Mouse (Mus musculus): ENCODE data around the gene Cyb561d2. TPM values are rescaled to one million over a fixed set of nuclear protein-coding genes. Genes with fewer than 3 reads are reported as not detected.
A peak's percentile ranks its signal among the peaks of the same experiment; 100 is the strongest.

Gene Cyb561d2
- total RNA-seq, 2 experiments from 2014 or later = 4.6 to 5.9 TPM

GRCm38 (mm10) chr9:107551117-107551889, 9.3 kb upstream of the Cyb561d2 start, which contains the start of gene Rassf1:
TSS of gene Rassf1 (plus strand) at chr9:107551555.
- peak; percentile 64 to 72 for DNase-seq (ENCODE audit: low spot score in 2 of 2)

- no peak for DNase-seq (ENCODE audit: low spot score in 2 of 2)
Observed at GRCm38 (mm10) chr9:107550491-107551116, 8.6 kb upstream of the Cyb561d2 start.

GRCm38 (mm10) chr9:107549297-107550074, 7.5 kb upstream of the Cyb561d2 start:
- no peak for DNase-seq (ENCODE audit: low spot score in 2 of 2)

- no peak for DNase-seq (ENCODE audit: low spot score in 2 of 2)
Observed at GRCm38 (mm10) chr9:107548820-107549219, 6.8 kb upstream of the Cyb561d2 start.

- no peak for DNase-seq (ENCODE audit: low spot score in 2 of 2)
Observed at GRCm38 (mm10) chr9:107547957-107548356, 6.0 kb upstream of the Cyb561d2 start.

- peak; percentile 72 to 91 for DNase-seq (ENCODE audit: low spot score in 2 of 2)
Observed at GRCm38 (mm10) chr9:107547026-107547425, 5.0 kb upstream of the Cyb561d2 start, which contains the start of gene Zmynd10. TSS of gene Zmynd10 (plus strand) at chr9:107547298.

GRCm38 (mm10) chr9:107545602-107546001, 3.6 kb upstream of the Cyb561d2 start:
- DNase-seq (ENCODE audit: low spot score in 2 of 2) = peak; percentile 68 to 78

GRCm38 (mm10) chr9:107545199-107545598, 3.2 kb upstream of the Cyb561d2 start:
- no peak for DNase-seq (ENCODE audit: low spot score in 2 of 2)

- no peak for DNase-seq (ENCODE audit: low spot score in 2 of 2)
Observed at GRCm38 (mm10) chr9:107544729-107545128, 2.7 kb upstream of the Cyb561d2 start.

- DNase-seq (ENCODE audit: low spot score in 2 of 2) = no peak
Observed at GRCm38 (mm10) chr9:107544196-107544700, 2.3 kb upstream of the Cyb561d2 start.

- DNase-seq (ENCODE audit: low spot score in 2 of 2) = no peak
Observed at GRCm38 (mm10) chr9:107543299-107543698, 1.3 kb upstream of the Cyb561d2 start.

- DNase-seq (ENCODE audit: low spot score in 2 of 2) = no peak
Observed at GRCm38 (mm10) chr9:107542721-107543120, 728 bp upstream of the Cyb561d2 start.

GRCm38 (mm10) chr9:107542352-107542686, 326 bp upstream of the Cyb561d2 start:
- no peak for DNase-seq (ENCODE audit: low spot score in 2 of 2)

- DNase-seq (ENCODE audit: low spot score in 2 of 2) = no peak
Observed at GRCm38 (mm10) chr9:107541005-107541404, 988 bp downstream of the Cyb561d2 start.

GRCm38 (mm10) chr9:107540420-107540819, 1.6 kb downstream of the Cyb561d2 start:
- no peak for DNase-seq (ENCODE audit: low spot score in 2 of 2)

- no peak for DNase-seq (ENCODE audit: low spot score in 2 of 2)
Observed at GRCm38 (mm10) chr9:107539940-107540339, 2.1 kb downstream of the Cyb561d2 start.

- DNase-seq (ENCODE audit: low spot score in 2 of 2) = no peak
Observed at GRCm38 (mm10) chr9:107538711-107539110, 3.3 kb downstream of the Cyb561d2 start.

- DNase-seq (ENCODE audit: low spot score in 2 of 2) = no peak
Observed at GRCm38 (mm10) chr9:107538231-107538630, 3.8 kb downstream of the Cyb561d2 start.

GRCm38 (mm10) chr9:107534408-107535202, 7.4 kb downstream of the Cyb561d2 start:
- DNase-seq (ENCODE audit: low spot score in 2 of 2) = peak in 1 of 2 experiments; percentile 57

GRCm38 (mm10) chr9:107533791-107534407, 8.1 kb downstream of the Cyb561d2 start, which contains the start of gene Tmem115:
TSS of gene Tmem115 (plus strand) at chr9:107533945.
- DNase-seq (ENCODE audit: low spot score in 2 of 2) = peak; percentile 80 to 88
